Mouse (Mus musculus): Measurements from ENCODE around the gene Vmn2r40. TPM values are rescaled to one million over a fixed set of nuclear protein-coding genes. Genes with fewer than 3 reads are reported as not detected.

Vmn2r40 gene
- polyA plus RNA-seq (2014; fragmentation: Illumina TruSeq; extraction: RNeasy Lipid Tissue Mini Kit (QIAGEN cat#74804); ENCODE audit: low read depth, low replicate concordance): not detected

GRCm38 (mm10) chr7:8931335-8931734 is at the start of gene Vmn2r40:
Vmn2r40 (minus strand) TSS chr7:8931435.

Other genes starting within 250 kb of the Vmn2r40 start
- gene Vmn2r39, start 99.4 kb upstream of the Vmn2r40 start, polyA plus RNA-seq (2014; fragmentation: Illumina TruSeq; extraction: RNeasy Lipid Tissue Mini Kit (QIAGEN cat#74804); ENCODE audit: low read depth, low replicate concordance): not detected
- not detected for gene Vmn2r38, start 166.4 kb upstream of the Vmn2r40 start, polyA plus RNA-seq (2014; fragmentation: Illumina TruSeq; extraction: RNeasy Lipid Tissue Mini Kit (QIAGEN cat#74804); ENCODE audit: low read depth, low replicate concordance)